Mouse (Mus musculus): Measurements from ENCODE around the gene Lrp6. TPM values are rescaled to one million over a fixed set of nuclear protein-coding genes. Genes with fewer than 3 reads are reported as not detected.
A peak's percentile ranks its signal among the peaks of the same experiment; 100 is the strongest.

Gene Lrp6
- polyA plus RNA-seq, 1 experiment = 26.1 TPM

GRCm38 (mm10) chr6:134440023-134440422 is 126.7 kb downstream of the Lrp6 start:
- TF ChIP-seq POLR2A (IDR thresholded peaks at IDR 0.05; ENCODE audit: borderline replicate concordance, insufficient read depth, low read length) (no peak), CTCF (IDR thresholded peaks at IDR 0.05; ENCODE audit: borderline replicate concordance, insufficient read depth, low read depth, low read length) (no peak)
- Histone ChIP-seq H3K4me3 (replicated peaks; ENCODE audit: insufficient read depth, low read depth, low read length) (peak overlapping the region; percentile 57), H3K27me3 (ENCODE audit: control insufficient read depth, insufficient read depth, low read length) (no peaks in the 10 kb centered on the region), H3K27ac (ENCODE audit: insufficient read depth, low read length) (no peak overlapping the region), H3K4me1 (ENCODE audit: control insufficient read depth, insufficient read depth, low read length) (peaks cover 4% of the 10 kb centered on the region)
- no peak for DNase-seq
- WGBS = 11% methylated on average over 10 of the region's 10 CpGs

GRCm38 (mm10) chr6:134439401-134440021 is 127.3 kb downstream of the Lrp6 start:
- Histone ChIP-seq H3K27ac (ENCODE audit: insufficient read depth, low read length) (no peak overlapping the region), H3K4me1 (ENCODE audit: control insufficient read depth, insufficient read depth, low read length) (peaks cover 4% of the 10 kb centered on the region), H3K27me3 (ENCODE audit: control insufficient read depth, insufficient read depth, low read length) (no peaks in the 10 kb centered on the region), H3K4me3 (replicated peaks; ENCODE audit: insufficient read depth, low read depth, low read length) (peak overlapping the region; percentile 57)
- peak; percentile 31 to 38 for DNase-seq
- TF ChIP-seq POLR2A (IDR thresholded peaks at IDR 0.05; ENCODE audit: borderline replicate concordance, insufficient read depth, low read length) = no peak
- WGBS = under 1% methylated on average over 23 of the region's 23 CpGs

- H3K27ac ChIP-seq (ENCODE audit: insufficient read depth, low read length) = no peak overlapping the region
- no peak overlapping the region for H3K4me3 ChIP-seq (replicated peaks; ENCODE audit: insufficient read depth, low read depth, low read length)
- no peak for TF ChIP-seq CTCF (IDR thresholded peaks at IDR 0.05; ENCODE audit: borderline replicate concordance, insufficient read depth, low read depth, low read length)
- TF ChIP-seq POLR2A (IDR thresholded peaks at IDR 0.05; ENCODE audit: borderline replicate concordance, insufficient read depth, low read length) = no peak
- no peak for DNase-seq
- WGBS = 88% methylated on average over 5 of the region's 5 CpGs
- no peaks in the 10 kb centered on the region for H3K27me3 ChIP-seq (ENCODE audit: control insufficient read depth, insufficient read depth, low read length)
- H3K4me1 ChIP-seq (ENCODE audit: control insufficient read depth, insufficient read depth, low read length) = peaks cover 4% of the 10 kb centered on the region
Observed at GRCm38 (mm10) chr6:134436955-134437354, 129.8 kb downstream of the Lrp6 start.

GRCm38 (mm10) chr6:134434866-134435390 is 131.8 kb downstream of the Lrp6 start:
- DNase-seq = no peak
- no peaks in the 10 kb centered on the region for H3K27me3 ChIP-seq (ENCODE audit: control insufficient read depth, insufficient read depth, low read length)
- H3K4me3 ChIP-seq (replicated peaks; ENCODE audit: insufficient read depth, low read depth, low read length) = no peak overlapping the region
- H3K4me1 ChIP-seq (ENCODE audit: control insufficient read depth, insufficient read depth, low read length) = peaks cover under 1% of the 10 kb centered on the region
- no peak for TF ChIP-seq CTCF (IDR thresholded peaks at IDR 0.05; ENCODE audit: borderline replicate concordance, insufficient read depth, low read depth, low read length)
- no peak for TF ChIP-seq POLR2A (IDR thresholded peaks at IDR 0.05; ENCODE audit: borderline replicate concordance, insufficient read depth, low read length)
- WGBS = 82% methylated on average over 9 of the region's 9 CpGs
- H3K27ac ChIP-seq (ENCODE audit: insufficient read depth, low read length) = no peak overlapping the region

- no peak overlapping the region for H3K27ac ChIP-seq (ENCODE audit: insufficient read depth, low read length)
- 75% methylated on average over 6 of the region's 6 CpGs for WGBS
- no peaks in the 10 kb centered on the region for H3K4me1 ChIP-seq (ENCODE audit: control insufficient read depth, insufficient read depth, low read length)
- no peak overlapping the region for H3K4me3 ChIP-seq (replicated peaks; ENCODE audit: insufficient read depth, low read depth, low read length)
- no peak for DNase-seq
- H3K27me3 ChIP-seq (ENCODE audit: control insufficient read depth, insufficient read depth, low read length) = no peaks in the 10 kb centered on the region
- no peak for TF ChIP-seq POLR2A (IDR thresholded peaks at IDR 0.05; ENCODE audit: borderline replicate concordance, insufficient read depth, low read length)
- TF ChIP-seq CTCF (IDR thresholded peaks at IDR 0.05; ENCODE audit: borderline replicate concordance, insufficient read depth, low read depth, low read length) = no peak
Observed at GRCm38 (mm10) chr6:134434044-134434443, 132.7 kb downstream of the Lrp6 start.

GRCm38 (mm10) chr6:134433281-134433680 is 133.5 kb downstream of the Lrp6 start:
- DNase-seq = no peak
- no peak overlapping the region for H3K4me3 ChIP-seq (replicated peaks; ENCODE audit: insufficient read depth, low read depth, low read length)
- no peaks in the 10 kb centered on the region for H3K4me1 ChIP-seq (ENCODE audit: control insufficient read depth, insufficient read depth, low read length)
- no peaks in the 10 kb centered on the region for H3K27me3 ChIP-seq (ENCODE audit: control insufficient read depth, insufficient read depth, low read length)
- no peak overlapping the region for H3K27ac ChIP-seq (ENCODE audit: insufficient read depth, low read length)
- TF ChIP-seq POLR2A (IDR thresholded peaks at IDR 0.05; ENCODE audit: borderline replicate concordance, insufficient read depth, low read length) (no peak), CTCF (IDR thresholded peaks at IDR 0.05; ENCODE audit: borderline replicate concordance, insufficient read depth, low read depth, low read length) (no peak)
- WGBS = 92% methylated on average over 3 of the region's 3 CpGs

- TF ChIP-seq POLR2A (IDR thresholded peaks at IDR 0.05; ENCODE audit: borderline replicate concordance, insufficient read depth, low read length) = no peak
- Histone ChIP-seq H3K27me3 (ENCODE audit: control insufficient read depth, insufficient read depth, low read length) (no peaks in the 10 kb centered on the region), H3K4me3 (replicated peaks; ENCODE audit: insufficient read depth, low read depth, low read length) (no peak overlapping the region), H3K27ac (ENCODE audit: insufficient read depth, low read length) (no peak overlapping the region), H3K4me1 (ENCODE audit: control insufficient read depth, insufficient read depth, low read length) (no peaks in the 10 kb centered on the region)
- no peak for DNase-seq
- WGBS = 51% methylated on average over 4 of the region's 4 CpGs
Observed at GRCm38 (mm10) chr6:134431583-134431982, 135.2 kb downstream of the Lrp6 start.

GRCm38 (mm10) chr6:134430161-134430799 is 136.5 kb downstream of the Lrp6 start:
- DNase-seq = no peak
- Histone ChIP-seq H3K4me1 (ENCODE audit: control insufficient read depth, insufficient read depth, low read length) (0 out of 2 replicates have a peak, but pooled peaks cover 2% of the 10 kb centered on the region), H3K27ac (ENCODE audit: insufficient read depth, low read length) (no peak overlapping the region), H3K27me3 (ENCODE audit: control insufficient read depth, insufficient read depth, low read length) (no peaks in the 10 kb centered on the region), H3K4me3 (replicated peaks; ENCODE audit: insufficient read depth, low read depth, low read length) (no peak overlapping the region)
- TF ChIP-seq CTCF (IDR thresholded peaks at IDR 0.05; ENCODE audit: borderline replicate concordance, insufficient read depth, low read depth, low read length) = no peak
- no peak for TF ChIP-seq POLR2A (IDR thresholded peaks at IDR 0.05; ENCODE audit: borderline replicate concordance, insufficient read depth, low read length)
- WGBS = 81% methylated on average over 9 of the region's 9 CpGs

Data from cerebellum, adult 2 months (tissue).